Mouse (Mus musculus): ENCODE measurements around the gene A530064D06Rik. TPM values are rescaled to one million over a fixed set of nuclear protein-coding genes. Genes with fewer than 3 reads are reported as not detected.
"Not testable (repeated sequence)": the region's sequence is repeated elsewhere in the genome, so short reads cannot be mapped to it uniquely, and the experiment has no call there.

The A530064D06Rik gene
- not detected in 2 replicates for polyA plus RNA-seq (2014; fragmentation: Nextera tagmentation; extraction: Ambion mirVana)

GRCm38 (mm10) chr17:48167103-48167502, at the start of gene A530064D06Rik:
Gene A530064D06Rik (minus strand): TSS chr17:48167275.
- not testable (repeated sequence) for H3K36me3 ChIP-seq (ENCODE audit: control insufficient read depth, insufficient read depth, low read length); H3K9me3 ChIP-seq (ENCODE audit: control insufficient read depth, low read length); H3K4me1 ChIP-seq (replicated peaks; ENCODE audit: control insufficient read depth, insufficient read depth, low read length); ATAC-seq (ENCODE audit: low FRiP score); DNase-seq (ENCODE audit: low spot score); H3K9ac ChIP-seq (ENCODE audit: low read depth, low read length); H3K4me3 ChIP-seq (ENCODE audit: low read depth, low read length); H3K4me2 ChIP-seq (replicated peaks; ENCODE audit: low read depth, low read length); H3K27me3 ChIP-seq (ENCODE audit: control insufficient read depth, insufficient read depth, low read length); H3K27ac ChIP-seq (ENCODE audit: low read depth, low read length)
- WGBS = 78% methylated on average over 2 of the region's 2 CpGs

GRCm38 (mm10) chr17:48215429-48215828, 48.4 kb upstream of the A530064D06Rik start:
- H3K4me3 ChIP-seq (ENCODE audit: low read depth, low read length) = no peak overlapping the region
- H3K9ac ChIP-seq (ENCODE audit: low read depth, low read length) = no peak overlapping the region
- no peaks in the 10 kb centered on the region for H3K27me3 ChIP-seq (ENCODE audit: control insufficient read depth, insufficient read depth, low read length)
- no peaks in the 10 kb centered on the region for H3K4me1 ChIP-seq (replicated peaks; ENCODE audit: control insufficient read depth, insufficient read depth, low read length)
- no peak overlapping the region for H3K4me2 ChIP-seq (replicated peaks; ENCODE audit: low read depth, low read length)
- no peak for ATAC-seq (ENCODE audit: low FRiP score)
- no peaks in the 10 kb centered on the region for H3K36me3 ChIP-seq (ENCODE audit: control insufficient read depth, insufficient read depth, low read length)
- no peak for DNase-seq (ENCODE audit: low spot score)
- no peaks in the 10 kb centered on the region for H3K9me3 ChIP-seq (ENCODE audit: control insufficient read depth, low read length)
- WGBS = 80% methylated on average over 1 of the region's 1 CpGs
- no peak overlapping the region for H3K27ac ChIP-seq (ENCODE audit: low read depth, low read length)

GRCm38 (mm10) chr17:48213511-48213910, 46.4 kb upstream of the A530064D06Rik start:
- H3K4me3 ChIP-seq (ENCODE audit: low read depth, low read length) = no peak overlapping the region
- H3K9me3 ChIP-seq (ENCODE audit: control insufficient read depth, low read length) = no peaks in the 10 kb centered on the region
- H3K4me1 ChIP-seq (replicated peaks; ENCODE audit: control insufficient read depth, insufficient read depth, low read length) = no peaks in the 10 kb centered on the region
- H3K9ac ChIP-seq (ENCODE audit: low read depth, low read length) = no peak overlapping the region
- ATAC-seq (ENCODE audit: low FRiP score) = no peak
- H3K27me3 ChIP-seq (ENCODE audit: control insufficient read depth, insufficient read depth, low read length) = no peaks in the 10 kb centered on the region
- H3K36me3 ChIP-seq (ENCODE audit: control insufficient read depth, insufficient read depth, low read length) = no peaks in the 10 kb centered on the region
- no peak overlapping the region for H3K27ac ChIP-seq (ENCODE audit: low read depth, low read length)
- WGBS = 72% methylated on average over 5 of the region's 5 CpGs
- no peak for DNase-seq (ENCODE audit: low spot score)
- H3K4me2 ChIP-seq (replicated peaks; ENCODE audit: low read depth, low read length) = no peak overlapping the region

- ATAC-seq (ENCODE audit: low FRiP score) (no peak), DNase-seq (ENCODE audit: low spot score) (no peak)
- no peak overlapping the region for H3K27ac ChIP-seq (ENCODE audit: low read depth, low read length)
- WGBS = 95% methylated on average over 12 of the region's 12 CpGs
- no peaks in the 10 kb centered on the region for H3K27me3 ChIP-seq (ENCODE audit: control insufficient read depth, insufficient read depth, low read length)
- no peaks in the 10 kb centered on the region for H3K4me1 ChIP-seq (replicated peaks; ENCODE audit: control insufficient read depth, insufficient read depth, low read length)
- H3K4me2 ChIP-seq (replicated peaks; ENCODE audit: low read depth, low read length) = no peak overlapping the region
- H3K9me3 ChIP-seq (ENCODE audit: control insufficient read depth, low read length) = no peaks in the 10 kb centered on the region
- H3K9ac ChIP-seq (ENCODE audit: low read depth, low read length) = no peak overlapping the region
- no peaks in the 10 kb centered on the region for H3K36me3 ChIP-seq (ENCODE audit: control insufficient read depth, insufficient read depth, low read length)
- no peak overlapping the region for H3K4me3 ChIP-seq (ENCODE audit: low read depth, low read length)
Measured at GRCm38 (mm10) chr17:48212596-48212995, 45.5 kb upstream of the A530064D06Rik start.

GRCm38 (mm10) chr17:48203086-48203485, 36.0 kb upstream of the A530064D06Rik start:
- ATAC-seq (ENCODE audit: low FRiP score) (no peak), DNase-seq (ENCODE audit: low spot score) (no peak)
- 97% methylated on average over 12 of the region's 12 CpGs for WGBS
- Histone ChIP-seq H3K4me2 (replicated peaks; ENCODE audit: low read depth, low read length) (no peak overlapping the region), H3K9ac (ENCODE audit: low read depth, low read length) (no peak overlapping the region), H3K9me3 (ENCODE audit: control insufficient read depth, low read length) (no peaks in the 10 kb centered on the region), H3K27me3 (ENCODE audit: control insufficient read depth, insufficient read depth, low read length) (no peaks in the 10 kb centered on the region), H3K4me1 (replicated peaks; ENCODE audit: control insufficient read depth, insufficient read depth, low read length) (no peaks in the 10 kb centered on the region), H3K4me3 (ENCODE audit: low read depth, low read length) (no peak overlapping the region), H3K36me3 (ENCODE audit: control insufficient read depth, insufficient read depth, low read length) (no peaks in the 10 kb centered on the region), H3K27ac (ENCODE audit: low read depth, low read length) (no peak overlapping the region)

GRCm38 (mm10) chr17:48192366-48192765, 25.3 kb upstream of the A530064D06Rik start:
- Histone ChIP-seq H3K27me3 (ENCODE audit: control insufficient read depth, insufficient read depth, low read length) (no peaks in the 10 kb centered on the region), H3K4me3 (ENCODE audit: low read depth, low read length) (no peak overlapping the region), H3K4me1 (replicated peaks; ENCODE audit: control insufficient read depth, insufficient read depth, low read length) (no peaks in the 10 kb centered on the region), H3K9ac (ENCODE audit: low read depth, low read length) (no peak overlapping the region), H3K9me3 (ENCODE audit: control insufficient read depth, low read length) (no peaks in the 10 kb centered on the region), H3K36me3 (ENCODE audit: control insufficient read depth, insufficient read depth, low read length) (no peaks in the 10 kb centered on the region), H3K4me2 (replicated peaks; ENCODE audit: low read depth, low read length) (no peak overlapping the region), H3K27ac (ENCODE audit: low read depth, low read length) (no peak overlapping the region)
- no peak for DNase-seq (ENCODE audit: low spot score)
- ATAC-seq (ENCODE audit: low FRiP score) = no peak
- WGBS = 90% methylated on average over 2 of the region's 2 CpGs

GRCm38 (mm10) chr17:48185252-48185651, 18.2 kb upstream of the A530064D06Rik start:
- ATAC-seq (ENCODE audit: low FRiP score) (no peak), DNase-seq (ENCODE audit: low spot score) (no peak)
- H3K27ac ChIP-seq (ENCODE audit: low read depth, low read length) = no peak overlapping the region
- no peaks in the 10 kb centered on the region for H3K36me3 ChIP-seq (ENCODE audit: control insufficient read depth, insufficient read depth, low read length)
- no peak overlapping the region for H3K4me3 ChIP-seq (ENCODE audit: low read depth, low read length)
- no peaks in the 10 kb centered on the region for H3K27me3 ChIP-seq (ENCODE audit: control insufficient read depth, insufficient read depth, low read length)
- H3K4me1 ChIP-seq (replicated peaks; ENCODE audit: control insufficient read depth, insufficient read depth, low read length) = no peaks in the 10 kb centered on the region
- 76% methylated on average over 5 of the region's 5 CpGs for WGBS
- H3K4me2 ChIP-seq (replicated peaks; ENCODE audit: low read depth, low read length) = no peak overlapping the region
- no peaks in the 10 kb centered on the region for H3K9me3 ChIP-seq (ENCODE audit: control insufficient read depth, low read length)
- no peak overlapping the region for H3K9ac ChIP-seq (ENCODE audit: low read depth, low read length)

GRCm38 (mm10) chr17:48157382-48158076, 9.5 kb downstream of the A530064D06Rik start:
- WGBS = 51% methylated on average over 1 of the region's 1 CpGs

GRCm38 (mm10) chr17:48146120-48146519, 21.0 kb downstream of the A530064D06Rik start, which contains the start of gene 9830107B12Rik:
Gene 9830107B12Rik (minus strand): TSS chr17:48146268.
- Histone ChIP-seq H3K27ac (ENCODE audit: low read depth, low read length) (no peak within 1 kb of the TSS), H3K36me3 (ENCODE audit: control insufficient read depth, insufficient read depth, low read length) (no peaks in the 10 kb centered on the region), H3K27me3 (ENCODE audit: control insufficient read depth, insufficient read depth, low read length) (no peaks in the 10 kb centered on the region), H3K9ac (ENCODE audit: low read depth, low read length) (no peak within 1 kb of the TSS), H3K4me1 (replicated peaks; ENCODE audit: control insufficient read depth, insufficient read depth, low read length) (no peaks in the 10 kb centered on the region), H3K4me2 (replicated peaks; ENCODE audit: low read depth, low read length) (no peak within 1 kb of the TSS), H3K4me3 (ENCODE audit: low read depth, low read length) (no peak within 1 kb of the TSS), H3K9me3 (ENCODE audit: control insufficient read depth, low read length) (no peaks in the 10 kb centered on the region)
- no peak for ATAC-seq (ENCODE audit: low FRiP score)
- DNase-seq (ENCODE audit: low spot score) = no peak
- WGBS = 68% methylated on average over 3 of the region's 3 CpGs

More at GRCm38 (mm10) chr17:48157382-48158076, 9.5 kb downstream of the A530064D06Rik start:
- no peak for ATAC-seq (ENCODE audit: low FRiP score)
- Histone ChIP-seq H3K9me3 (ENCODE audit: control insufficient read depth, low read length) (no peaks in the 10 kb centered on the region), H3K4me3 (ENCODE audit: low read depth, low read length) (no peak overlapping the region), H3K9ac (ENCODE audit: low read depth, low read length) (no peak overlapping the region), H3K27ac (ENCODE audit: low read depth, low read length) (no peak overlapping the region), H3K4me2 (replicated peaks; ENCODE audit: low read depth, low read length) (no peak overlapping the region), H3K4me1 (replicated peaks; ENCODE audit: control insufficient read depth, insufficient read depth, low read length) (no peaks in the 10 kb centered on the region), H3K27me3 (ENCODE audit: control insufficient read depth, insufficient read depth, low read length) (no peaks in the 10 kb centered on the region), H3K36me3 (ENCODE audit: control insufficient read depth, insufficient read depth, low read length) (no peaks in the 10 kb centered on the region)
- DNase-seq (ENCODE audit: low spot score) = no peak

Data from hindbrain, embryonic 11.5 days (tissue).